Mouse (Mus musculus): Measurements from ENCODE around the gene Xcr1.
A peak's percentile ranks its signal among the peaks of the same experiment; 100 is the strongest.

Xcr1 gene

GRCm38 (mm10) chr9:123861929-123862328 lies at the start of gene Xcr1:
Gene Xcr1 (minus strand): TSS chr9:123862029.
- no peak for DNase-seq (ENCODE audit: low read depth, low spot score)

GRCm38 (mm10) chr9:123872049-123872448 lies 10.2 kb upstream of the Xcr1 start:
- DNase-seq (ENCODE audit: low read depth, low spot score), result peak; percentile 84

- peak; percentile 62 for DNase-seq (ENCODE audit: low read depth, low spot score)
Observed at GRCm38 (mm10) chr9:123869167-123869784, 7.4 kb upstream of the Xcr1 start.

- DNase-seq (ENCODE audit: low read depth, low spot score), result no peak
Observed at GRCm38 (mm10) chr9:123863641-123864040, 1.8 kb upstream of the Xcr1 start.

GRCm38 (mm10) chr9:123862895-123863616 lies 1.2 kb upstream of the Xcr1 start:
- DNase-seq (ENCODE audit: low read depth, low spot score), result no peak

GRCm38 (mm10) chr9:123856836-123857235 lies 5.0 kb downstream of the Xcr1 start:
- DNase-seq (ENCODE audit: low read depth, low spot score), result no peak

GRCm38 (mm10) chr9:123852449-123853390 lies 9.1 kb downstream of the Xcr1 start:
- peak; percentile 16 for DNase-seq (ENCODE audit: low read depth, low spot score)

- DNase-seq (ENCODE audit: low read depth, low spot score), result peak; percentile 97
Observed at GRCm38 (mm10) chr9:123851713-123852448, 9.9 kb downstream of the Xcr1 start, which contains the start of gene Fyco1. Gene Fyco1 (minus strand): TSS chr9:123851899.

- peak; percentile 82 for DNase-seq (ENCODE audit: low read depth, low spot score)
Observed at GRCm38 (mm10) chr9:123851062-123851712, 10.6 kb downstream of the Xcr1 start.

- DNase-seq (ENCODE audit: low read depth, low spot score), result no peak
Observed at GRCm38 (mm10) chr9:123850705-123851061, 11.1 kb downstream of the Xcr1 start.

- DNase-seq (ENCODE audit: low read depth, low spot score), result peak; percentile 30
Observed at GRCm38 (mm10) chr9:123849976-123850695, 11.7 kb downstream of the Xcr1 start.

GRCm38 (mm10) chr9:123846490-123846889 lies 15.3 kb downstream of the Xcr1 start:
- no peak for DNase-seq (ENCODE audit: low read depth, low spot score)

- DNase-seq (ENCODE audit: low read depth, low spot score), result no peak
Observed at GRCm38 (mm10) chr9:123845120-123845519, 16.7 kb downstream of the Xcr1 start.

- DNase-seq (ENCODE audit: low read depth, low spot score), result no peak
Observed at GRCm38 (mm10) chr9:123844468-123844867, 17.4 kb downstream of the Xcr1 start.

GRCm38 (mm10) chr9:123840243-123840642 lies 21.6 kb downstream of the Xcr1 start:
- no peak for DNase-seq (ENCODE audit: low read depth, low spot score)

GRCm38 (mm10) chr9:123835851-123836250 lies 26.0 kb downstream of the Xcr1 start:
- DNase-seq (ENCODE audit: low read depth, low spot score), result peak; percentile 61

- no peak for DNase-seq (ENCODE audit: low read depth, low spot score)
Observed at GRCm38 (mm10) chr9:123828916-123829315, 32.9 kb downstream of the Xcr1 start.

- DNase-seq (ENCODE audit: low read depth, low spot score), result no peak
Observed at GRCm38 (mm10) chr9:123826631-123827030, 35.2 kb downstream of the Xcr1 start.

- no peak for DNase-seq (ENCODE audit: low read depth, low spot score)
Observed at GRCm38 (mm10) chr9:123818601-123819000, 43.2 kb downstream of the Xcr1 start.

- no peak for DNase-seq (ENCODE audit: low read depth, low spot score)
Observed at GRCm38 (mm10) chr9:123815996-123816395, 45.8 kb downstream of the Xcr1 start.

Data from CD4-positive helper T cell, adult 2 months (primary cell).